Mouse (Mus musculus): ENCODE data around the gene Ndufb8. TPM values are rescaled to one million over a fixed set of nuclear protein-coding genes. Genes with fewer than 3 reads are reported as not detected.

The Ndufb8 gene
- polyA plus RNA-seq, 1 experiment = 861 TPM

DNA sequence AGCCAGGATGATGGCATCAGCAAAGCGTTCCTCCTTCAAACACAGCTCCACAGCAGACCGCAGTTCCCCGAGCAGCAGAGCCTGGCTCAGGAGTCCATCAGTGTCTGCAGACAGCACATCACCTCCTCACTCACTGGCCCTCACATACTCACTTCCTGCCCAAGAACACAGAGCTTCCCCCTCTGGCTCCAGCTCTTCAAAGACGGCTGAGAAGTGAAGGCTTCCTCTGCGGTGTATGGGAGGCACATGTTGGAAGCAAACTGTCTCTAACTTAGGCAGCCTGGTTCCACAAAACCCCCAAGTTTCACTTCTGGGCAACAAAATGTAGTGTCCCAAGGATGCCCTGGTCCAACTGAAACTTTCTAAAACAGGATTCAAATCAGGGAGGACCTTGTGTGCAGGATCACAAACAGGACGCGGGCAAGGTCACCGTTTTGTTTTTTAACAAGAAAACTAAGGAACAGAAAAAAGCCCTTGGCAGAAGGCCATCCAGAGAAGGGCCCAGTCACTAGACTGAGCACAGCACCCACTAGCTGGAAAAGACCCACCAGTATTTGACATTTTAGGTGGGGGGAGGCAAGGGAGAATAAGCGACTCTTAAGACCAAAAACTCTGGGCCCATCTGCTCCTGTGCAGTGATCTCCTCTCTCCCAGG lies 29.6 kb downstream of the Ndufb8 start:
- Histone ChIP-seq H3K4me3 (replicated peaks; ENCODE audit: insufficient read depth, low read depth, low read length) (no peak overlapping the region), H3K4me1 (ENCODE audit: control insufficient read depth, insufficient read depth, low read length) (no peaks in the 10 kb centered on the region), H3K27ac (ENCODE audit: insufficient read depth, low read length) (no peak overlapping the region), H3K27me3 (ENCODE audit: control insufficient read depth, insufficient read depth, low read length) (no peaks in the 10 kb centered on the region)
- no peak for DNase-seq
- WGBS = 75% methylated on average over 9 of the region's 9 CpGs
- no peak for TF ChIP-seq POLR2A (IDR thresholded peaks at IDR 0.05; ENCODE audit: borderline replicate concordance, insufficient read depth, low read length)
- no peak for TF ChIP-seq CTCF (IDR thresholded peaks at IDR 0.05; ENCODE audit: borderline replicate concordance, insufficient read depth, low read depth, low read length)

GRCm38 (mm10) chr19:44519152-44519551 lies 36.1 kb downstream of the Ndufb8 start:
- H3K27me3 ChIP-seq (ENCODE audit: control insufficient read depth, insufficient read depth, low read length) = no peaks in the 10 kb centered on the region; the same call in 1 of the 2 replicates
- no peak for DNase-seq
- H3K4me1 ChIP-seq (ENCODE audit: control insufficient read depth, insufficient read depth, low read length) = no peaks in the 10 kb centered on the region
- TF ChIP-seq CTCF (IDR thresholded peaks at IDR 0.05; ENCODE audit: borderline replicate concordance, insufficient read depth, low read depth, low read length) (no peak), POLR2A (IDR thresholded peaks at IDR 0.05; ENCODE audit: borderline replicate concordance, insufficient read depth, low read length) (no peak)
- H3K4me3 ChIP-seq (replicated peaks; ENCODE audit: insufficient read depth, low read depth, low read length) = no peak overlapping the region
- WGBS = 16% methylated on average over 7 of the region's 7 CpGs
- no peak overlapping the region for H3K27ac ChIP-seq (ENCODE audit: insufficient read depth, low read length)

GRCm38 (mm10) chr19:44517996-44518768 lies 37.1 kb downstream of the Ndufb8 start:
- H3K27ac ChIP-seq (ENCODE audit: insufficient read depth, low read length) = no peak overlapping the region
- H3K4me3 ChIP-seq (replicated peaks; ENCODE audit: insufficient read depth, low read depth, low read length) = no peak overlapping the region
- H3K4me1 ChIP-seq (ENCODE audit: control insufficient read depth, insufficient read depth, low read length) = no peaks in the 10 kb centered on the region
- WGBS = 55% methylated on average over 12 of the region's 12 CpGs
- no peak for DNase-seq
- no peaks in the 10 kb centered on the region; the same call in 1 of the 2 replicates for H3K27me3 ChIP-seq (ENCODE audit: control insufficient read depth, insufficient read depth, low read length)
- TF ChIP-seq CTCF (IDR thresholded peaks at IDR 0.05; ENCODE audit: borderline replicate concordance, insufficient read depth, low read depth, low read length) = no peak
- no peak for TF ChIP-seq POLR2A (IDR thresholded peaks at IDR 0.05; ENCODE audit: borderline replicate concordance, insufficient read depth, low read length)

- TF ChIP-seq CTCF (IDR thresholded peaks at IDR 0.05; ENCODE audit: borderline replicate concordance, insufficient read depth, low read depth, low read length) (no peak), POLR2A (IDR thresholded peaks at IDR 0.05; ENCODE audit: borderline replicate concordance, insufficient read depth, low read length) (no peak)
- peaks cover 3% of the 10 kb centered on the region; the same call in 1 of the 2 replicates for H3K4me1 ChIP-seq (ENCODE audit: control insufficient read depth, insufficient read depth, low read length)
- no peak overlapping the region for H3K4me3 ChIP-seq (replicated peaks; ENCODE audit: insufficient read depth, low read depth, low read length)
- H3K27ac ChIP-seq (ENCODE audit: insufficient read depth, low read length) = no peak overlapping the region
- 63% methylated on average over 6 of the region's 6 CpGs for WGBS
- H3K27me3 ChIP-seq (ENCODE audit: control insufficient read depth, insufficient read depth, low read length) = no peaks in the 10 kb centered on the region; the same call in 1 of the 2 replicates
- DNase-seq = no peak
Observed at GRCm38 (mm10) chr19:44515769-44516168, 39.5 kb downstream of the Ndufb8 start.

DNA sequence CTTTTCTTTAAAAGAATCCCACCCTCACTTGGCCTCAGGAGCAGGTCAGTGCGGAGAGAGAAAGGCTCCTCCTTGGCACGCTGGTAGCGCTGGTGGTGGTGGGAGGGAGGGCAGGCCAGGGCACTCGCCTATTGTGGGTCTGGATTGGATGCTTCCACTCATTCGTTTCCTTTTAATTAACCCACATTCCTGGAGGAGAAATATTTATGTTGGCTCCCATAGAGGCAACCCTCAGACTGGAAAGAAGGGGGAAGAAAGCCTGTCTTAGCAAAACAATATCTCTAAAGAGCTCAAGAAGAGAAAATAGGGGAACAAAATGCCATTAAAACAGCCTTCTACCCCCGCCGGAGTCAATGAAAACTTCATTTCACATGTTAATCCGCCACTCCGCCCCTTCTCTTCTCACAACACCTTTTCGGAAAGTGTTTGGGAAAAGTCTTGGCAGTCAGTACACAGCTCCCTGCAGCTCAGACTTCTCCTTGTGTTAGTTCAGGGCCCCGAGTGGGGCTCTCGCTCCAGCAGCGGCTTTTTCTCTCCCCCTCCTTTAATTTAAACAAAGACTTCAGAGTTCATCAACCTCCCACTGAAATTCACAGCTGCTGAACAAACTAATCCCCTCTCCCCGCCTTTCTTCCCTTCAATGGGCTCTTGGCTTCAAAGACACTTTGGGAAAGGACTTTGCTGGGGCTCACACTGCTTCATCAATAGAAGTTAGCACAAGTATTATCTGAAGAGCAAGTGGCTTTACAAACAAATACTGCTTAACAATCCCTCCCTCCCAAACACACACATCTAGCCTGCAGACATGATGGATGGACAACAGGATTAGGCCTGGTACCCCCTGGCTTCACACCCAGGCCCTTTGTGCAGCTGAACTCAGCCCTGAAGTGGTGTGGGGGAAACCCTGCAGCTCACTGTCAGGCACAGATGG lies 40.5 kb downstream of the Ndufb8 start:
- WGBS = 19% methylated on average over 14 of the region's 14 CpGs
- H3K4me1 ChIP-seq (ENCODE audit: control insufficient read depth, insufficient read depth, low read length) = peaks cover 3% of the 10 kb centered on the region; the same call in 1 of the 2 replicates
- H3K4me3 ChIP-seq (replicated peaks; ENCODE audit: insufficient read depth, low read depth, low read length) = no peak overlapping the region
- no peaks in the 10 kb centered on the region; the same call in 1 of the 2 replicates for H3K27me3 ChIP-seq (ENCODE audit: control insufficient read depth, insufficient read depth, low read length)
- TF ChIP-seq CTCF (IDR thresholded peaks at IDR 0.05; ENCODE audit: borderline replicate concordance, insufficient read depth, low read depth, low read length) (no peak), POLR2A (IDR thresholded peaks at IDR 0.05; ENCODE audit: borderline replicate concordance, insufficient read depth, low read length) (no peak)
- no peak for DNase-seq
- H3K27ac ChIP-seq (ENCODE audit: insufficient read depth, low read length) = no peak overlapping the region

DNA sequence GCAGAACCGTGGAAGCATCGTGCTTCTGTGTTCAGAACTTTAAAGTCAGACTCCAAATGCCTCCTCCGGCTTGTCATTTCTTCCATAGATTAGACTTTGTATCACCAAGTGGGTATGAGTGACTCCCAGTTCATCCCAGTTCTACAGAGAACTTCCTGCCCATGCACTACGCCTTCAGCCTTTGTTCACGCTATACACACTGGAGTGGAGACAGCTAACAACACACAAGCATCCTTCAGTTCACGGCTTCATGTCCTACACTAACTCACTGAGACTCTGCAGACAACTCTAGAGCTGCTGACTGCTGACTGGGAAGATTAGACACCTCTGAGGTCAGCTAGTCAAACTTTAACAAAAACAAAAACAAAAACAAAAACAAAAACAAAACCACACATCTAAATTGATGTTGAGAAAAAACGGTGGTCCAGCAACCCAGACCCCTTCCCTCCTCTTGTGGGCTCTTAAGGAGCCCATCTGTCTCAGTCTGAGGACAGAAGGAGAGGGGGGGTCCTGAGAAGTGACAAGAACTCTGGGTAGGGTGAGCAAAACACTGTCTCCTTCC lies 41.2 kb downstream of the Ndufb8 start:
- Histone ChIP-seq H3K27me3 (ENCODE audit: control insufficient read depth, insufficient read depth, low read length) (no peaks in the 10 kb centered on the region; the same call in 1 of the 2 replicates), H3K4me1 (ENCODE audit: control insufficient read depth, insufficient read depth, low read length) (peaks cover 3% of the 10 kb centered on the region; the same call in 1 of the 2 replicates), H3K4me3 (replicated peaks; ENCODE audit: insufficient read depth, low read depth, low read length) (no peak overlapping the region), H3K27ac (ENCODE audit: insufficient read depth, low read length) (no peak overlapping the region)
- WGBS = 20% methylated on average over 7 of the region's 7 CpGs
- TF ChIP-seq CTCF (IDR thresholded peaks at IDR 0.05; ENCODE audit: borderline replicate concordance, insufficient read depth, low read depth, low read length) (no peak), POLR2A (IDR thresholded peaks at IDR 0.05; ENCODE audit: borderline replicate concordance, insufficient read depth, low read length) (no peak)
- DNase-seq = no peak
